ENCODE assay signal across 9 mouse cellular contexts in the genomic region with DNA sequence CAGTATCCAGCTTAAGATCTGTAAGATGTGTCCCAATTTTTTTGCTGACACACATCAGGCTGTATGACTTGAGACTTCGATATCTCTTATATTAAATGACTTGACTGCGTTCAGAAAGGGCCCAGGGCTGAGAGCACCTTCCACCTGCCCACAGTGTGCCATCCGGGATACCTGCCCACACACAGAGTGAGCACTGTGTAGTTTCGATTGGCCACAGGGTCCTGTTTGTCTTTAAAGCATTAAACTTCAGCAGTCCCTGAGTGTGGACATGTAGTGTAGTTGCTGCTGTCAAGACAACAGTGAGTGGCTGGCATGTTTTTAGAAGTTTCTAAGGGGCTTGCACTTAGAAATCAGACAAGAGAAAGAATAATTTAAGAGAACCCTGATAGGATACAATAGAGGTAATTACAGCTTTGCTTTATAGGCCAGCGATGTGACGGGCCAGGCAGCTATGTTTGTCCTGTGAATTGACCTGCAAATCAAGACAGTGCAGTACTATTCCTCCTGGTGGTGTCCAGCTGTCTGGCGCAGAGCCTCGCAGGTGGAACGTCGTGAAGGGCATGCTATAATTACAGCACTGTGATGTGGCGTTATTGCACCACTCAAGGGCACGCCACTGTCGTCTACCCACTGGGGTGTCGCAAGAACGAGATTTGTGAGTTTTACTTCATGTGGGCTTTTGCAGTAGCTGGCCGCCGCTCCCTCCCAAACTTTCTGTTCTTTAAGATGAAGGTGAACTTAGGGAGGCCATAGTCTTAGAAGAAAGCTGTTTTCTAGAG. TPM values are rescaled to one million over a fixed set of nuclear protein-coding genes. Genes with fewer than 3 reads are reported as not detected.
DNase-seq lines count a peak whose midpoint lies in the region.
"Had no signal": no experiment of that assay in that cellular context is flagged by ENCODE, and none has a peak within 500 bp of the region (broad histone marks: within the 10 kb centered on the region; RNA-seq: fewer than 3 reads in every experiment).

No protein-coding gene starts in this region.

- H3K36me3 ChIP-seq in megakaryocyte, embryonic 14.5 days (replicated peaks; ENCODE audit: low read length), result peaks cover 47% of the 10 kb centered on the region

- intact Hi-C loops in heart, postnatal 10 days (cut with DNase I), result no loop called here

- peak overlapping the region; percentile 54 for H3K4me3 ChIP-seq in megakaryocyte, embryonic 14.5 days (replicated peaks)

- no peaks in the 10 kb centered on the region for H3K9me3 ChIP-seq in megakaryocyte, embryonic 14.5 days

- DNase-seq in kidney, adult 9 months, result peak; percentile 38
- no peak for DNase-seq in kidney, adult 11 months
- DNase-seq in adrenal gland, postnatal 36 days, result peak; percentile 37 to 74
- peak; percentile 33 to 35 for DNase-seq in heart, postnatal 10 days
- DNase-seq in ovary, adult 18-20 months (ENCODE audit: low spot score), result no peak
- DNase-seq in right cerebral cortex, adult 2 months (ENCODE audit: low spot score in 2 of 2), result no peak
- DNase-seq in MN1 (ENCODE audit: low spot score), result no peak
- DNase-seq: thymus, postnatal 4 days had no signal

- H3K27me3 ChIP-seq in megakaryocyte, embryonic 14.5 days (replicated peaks), result no peaks in the 10 kb centered on the region

- peaks cover 90% of the 10 kb centered on the region for H3K4me1 ChIP-seq in megakaryocyte, embryonic 14.5 days

RNA-seq across cellular contexts. Expression of a gene that starts 1.3 kb away (rescaled TPM):
- under 1 TPM in 1 of 2 experiments, not detected in 1; 0.40 TPM for total RNA-seq in adrenal gland, postnatal 36 days (2021)
- under 1 TPM in 1 of 2 experiments, not detected in 1; 0.07 TPM for total RNA-seq in heart, postnatal 10 days (2021)
- polyA plus RNA-seq in megakaryocyte, embryonic 14.5 days (2012; ENCODE audit: insufficient read depth, low replicate concordance), result 0.09 TPM in 1 of 2 replicates, not detected in the other

Comparison
In these comparisons a context has a peak if more than half of its experiments do, and no peak if none do; other contexts are left out.
1. DNase-seq: peak in kidney, adult 9 months (single experiment), adrenal gland, postnatal 36 days (2 of 2) and heart, postnatal 10 days (2 of 2); none in kidney, adult 11 months (single experiment), ovary, adult 18-20 months (single experiment), right cerebral cortex, adult 2 months (0 of 2) and MN1 (single experiment).